Mouse (Mus musculus): ENCODE data around the gene Aldh3b3. TPM values are rescaled to one million over a fixed set of nuclear protein-coding genes. Genes with fewer than 3 reads are reported as not detected.

The Aldh3b3 gene
- polyA plus RNA-seq, 1 experiment from 2014 or later, result not detected

DNA sequence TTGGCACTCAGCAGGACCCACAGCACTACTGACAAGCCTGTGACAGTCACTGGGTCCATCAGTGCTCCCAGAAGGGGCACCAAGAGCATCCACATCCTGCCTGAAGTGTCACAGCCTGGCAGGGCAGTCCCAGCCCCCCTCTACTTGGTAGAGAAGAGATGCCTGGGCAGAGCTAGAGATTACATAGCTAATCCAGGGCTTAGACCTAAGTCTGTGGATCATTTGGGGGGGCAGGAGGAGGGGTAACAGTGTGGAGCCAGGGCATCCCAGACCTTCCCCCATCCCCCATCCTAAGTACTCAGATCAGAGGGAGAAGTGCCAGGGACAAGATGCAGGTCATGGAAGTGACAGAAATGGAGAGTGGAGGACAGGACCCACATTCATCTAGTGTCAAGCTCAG is 56.4 kb downstream of the Aldh3b3 start:
- ATAC-seq (ENCODE audit: low FRiP score) (no peak), DNase-seq (ENCODE audit: low spot score) (no peak)
- Histone ChIP-seq H3K9me3 (ENCODE audit: control insufficient read depth, low read length) (no peaks in the 10 kb centered on the region), H3K27me3 (ENCODE audit: control insufficient read depth, insufficient read depth, low read length) (no peaks in the 10 kb centered on the region), H3K9ac (no peak overlapping the region), H3K27ac (no peak overlapping the region), H3K36me3 (replicated peaks; ENCODE audit: control insufficient read depth, insufficient read depth) (peaks cover 8% of the 10 kb centered on the region; the same call in 1 of the 2 replicates), H3K4me3 (replicated peaks; ENCODE audit: low read length) (no peak overlapping the region), H3K4me2 (replicated peaks) (no peak overlapping the region), H3K4me1 (replicated peaks; ENCODE audit: control insufficient read depth, insufficient read depth, low read length) (peaks cover 5% of the 10 kb centered on the region; the same call in 1 of the 2 replicates)

DNA sequence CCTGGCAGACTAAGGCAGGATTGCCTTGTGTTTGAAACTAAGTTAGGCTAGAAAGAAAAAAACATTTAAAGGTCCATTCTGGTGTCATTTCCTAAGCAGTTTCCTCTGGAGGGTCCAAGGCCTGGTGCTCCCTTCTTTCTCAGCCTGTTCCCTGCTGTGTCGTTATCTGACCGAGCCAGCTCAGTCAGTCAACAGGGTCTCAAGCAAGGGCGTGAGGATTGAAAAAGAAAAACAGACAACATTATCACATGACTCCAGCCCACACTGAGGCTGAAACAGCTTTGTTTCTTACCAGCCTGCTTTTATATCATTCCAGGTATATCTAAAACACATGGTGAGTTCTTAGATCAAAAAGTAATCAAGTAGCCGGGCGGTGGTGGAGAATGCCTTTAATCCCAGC is 57.2 kb downstream of the Aldh3b3 start:
- Histone ChIP-seq H3K4me1 (replicated peaks; ENCODE audit: control insufficient read depth, insufficient read depth, low read length) (peaks cover 5% of the 10 kb centered on the region; the same call in 1 of the 2 replicates), H3K4me3 (replicated peaks; ENCODE audit: low read length) (no peak overlapping the region), H3K36me3 (replicated peaks; ENCODE audit: control insufficient read depth, insufficient read depth) (no peaks in the 10 kb centered on the region), H3K27me3 (ENCODE audit: control insufficient read depth, insufficient read depth, low read length) (no peaks in the 10 kb centered on the region), H3K4me2 (replicated peaks) (no peak overlapping the region), H3K27ac (no peak overlapping the region), H3K9me3 (ENCODE audit: control insufficient read depth, low read length) (no peaks in the 10 kb centered on the region), H3K9ac (no peak overlapping the region)
- no peak for ATAC-seq (ENCODE audit: low FRiP score)
- WGBS, result 68% methylated on average over 5 of the region's 5 CpGs
- no peak for DNase-seq (ENCODE audit: low spot score)

DNA sequence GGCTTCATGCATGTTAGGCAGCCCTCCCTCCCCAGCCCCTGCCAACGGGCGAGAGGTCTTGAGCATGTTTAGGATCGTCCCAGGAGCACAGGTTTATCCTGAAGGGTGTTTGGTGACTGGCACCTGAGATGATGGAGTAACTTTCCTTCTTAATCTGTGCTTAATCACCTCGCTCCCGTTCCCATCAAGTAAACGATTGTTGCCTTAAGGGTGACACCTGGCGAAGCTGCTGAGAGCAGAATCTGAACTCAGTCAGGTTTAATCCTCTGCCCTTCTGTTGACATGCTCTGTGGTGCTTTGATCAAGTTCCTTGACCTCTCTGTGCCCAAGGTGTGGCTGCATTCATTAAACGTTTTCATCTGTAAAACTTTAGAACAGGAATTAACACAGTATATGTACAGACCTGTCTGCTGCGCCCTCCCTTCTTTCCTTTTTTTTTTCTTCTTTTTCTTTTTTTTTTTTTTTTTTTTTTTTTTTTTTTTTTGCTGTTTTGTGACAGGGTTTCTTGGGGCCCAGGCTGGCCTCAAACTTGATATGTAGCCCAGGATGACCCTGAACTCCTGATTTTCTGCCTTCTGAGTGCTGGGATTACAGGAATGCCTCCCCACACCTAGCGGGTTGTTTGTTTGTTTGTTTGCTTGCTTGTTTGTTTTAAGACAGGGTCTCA is 59.6 kb downstream of the Aldh3b3 start:
- Histone ChIP-seq H3K36me3 (replicated peaks; ENCODE audit: control insufficient read depth, insufficient read depth) (no peaks in the 10 kb centered on the region), H3K27ac (no peak overlapping the region), H3K4me2 (replicated peaks) (no peak overlapping the region), H3K4me3 (replicated peaks; ENCODE audit: low read length) (no peak overlapping the region), H3K27me3 (ENCODE audit: control insufficient read depth, insufficient read depth, low read length) (no peaks in the 10 kb centered on the region), H3K9me3 (ENCODE audit: control insufficient read depth, low read length) (no peaks in the 10 kb centered on the region), H3K9ac (no peak overlapping the region), H3K4me1 (replicated peaks; ENCODE audit: control insufficient read depth, insufficient read depth, low read length) (no peaks in the 10 kb centered on the region)
- DNase-seq (ENCODE audit: low spot score) (no peak), ATAC-seq (ENCODE audit: low FRiP score) (no peak)
- 70% methylated on average over 10 of the region's 10 CpGs for WGBS

DNA sequence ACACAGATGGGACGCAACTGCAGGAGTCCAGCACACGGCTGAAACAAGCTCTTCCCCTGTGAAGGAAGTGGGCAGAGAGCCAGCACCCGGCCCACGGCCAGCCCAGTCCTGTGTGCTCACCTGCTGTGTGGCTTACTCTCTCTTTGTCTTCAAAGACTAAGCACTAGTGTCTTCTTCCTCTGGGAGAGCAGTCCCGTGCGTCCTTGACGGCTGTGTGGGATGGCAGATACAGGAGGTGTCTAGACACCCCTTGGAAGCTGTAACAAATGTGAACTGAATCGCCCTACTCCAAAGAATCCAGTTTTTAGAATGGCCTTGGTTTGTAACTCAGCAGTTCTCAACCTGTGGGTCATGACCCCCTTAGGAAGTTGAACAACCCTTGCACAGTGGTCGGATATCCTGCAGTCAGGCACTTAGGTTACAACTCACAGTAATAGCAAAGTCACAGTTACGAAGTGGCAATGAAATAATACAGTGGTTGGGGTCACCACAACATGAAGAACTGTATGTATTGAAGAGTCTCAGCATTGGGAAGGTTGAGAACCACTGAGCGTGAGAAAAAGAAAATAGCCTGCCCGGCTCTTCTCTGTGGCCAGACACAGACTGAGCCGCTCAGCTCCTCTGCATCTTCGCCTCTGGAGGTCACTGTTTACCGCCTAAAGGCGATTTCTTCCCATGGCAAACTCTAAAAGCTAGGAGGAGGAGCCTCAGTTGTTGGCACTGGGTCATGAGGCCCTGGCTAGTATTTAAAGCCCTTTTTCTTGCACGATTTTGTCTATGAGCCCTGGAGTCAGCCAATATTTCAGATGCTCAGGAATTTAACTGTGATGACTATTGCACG is 60.5 kb downstream of the Aldh3b3 start:
- Histone ChIP-seq H3K27ac (no peak overlapping the region), H3K4me2 (replicated peaks) (no peak overlapping the region), H3K4me1 (replicated peaks; ENCODE audit: control insufficient read depth, insufficient read depth, low read length) (no peaks in the 10 kb centered on the region), H3K9ac (no peak overlapping the region), H3K36me3 (replicated peaks; ENCODE audit: control insufficient read depth, insufficient read depth) (no peaks in the 10 kb centered on the region), H3K9me3 (ENCODE audit: control insufficient read depth, low read length) (no peaks in the 10 kb centered on the region), H3K4me3 (replicated peaks; ENCODE audit: low read length) (no peak overlapping the region), H3K27me3 (ENCODE audit: control insufficient read depth, insufficient read depth, low read length) (no peaks in the 10 kb centered on the region)
- 29% methylated on average over 18 of the region's 18 CpGs for WGBS
- DNase-seq (ENCODE audit: low spot score), result peak; percentile 85
- ATAC-seq (ENCODE audit: low FRiP score), result peak; percentile 72; the same call in 1 of the 2 replicates

Other genes with a start within 250 kb of the Aldh3b3 start
- 56.9 and 57.9 TPM in 2 replicates for gene Kmt5b, start 191.2 kb upstream of the Aldh3b3 start, polyA plus RNA-seq (2014; fragmentation: Nextera tagmentation; extraction: Ambion mirVana)
- 54.7 and 60.8 TPM in 2 replicates for gene Chka, start 106.9 kb upstream of the Aldh3b3 start, polyA plus RNA-seq (2014; fragmentation: Nextera tagmentation; extraction: Ambion mirVana)
- 11.6 and 13.3 TPM in 2 replicates for gene Tcirg1, start 51.5 kb upstream of the Aldh3b3 start, polyA plus RNA-seq (2014; fragmentation: Nextera tagmentation; extraction: Ambion mirVana)
- 310 and 332 TPM in 2 replicates for gene Ndufs8, start 45.9 kb upstream of the Aldh3b3 start, polyA plus RNA-seq (2014; fragmentation: Nextera tagmentation; extraction: Ambion mirVana)
- 2.4 and 3.3 TPM in 2 replicates for gene Aldh3b1, start 28.8 kb upstream of the Aldh3b3 start, polyA plus RNA-seq (2014; fragmentation: Nextera tagmentation; extraction: Ambion mirVana)
- 9.7 and 10.4 TPM in 2 replicates for gene Unc93b1, start 23.5 kb upstream of the Aldh3b3 start, polyA plus RNA-seq (2014; fragmentation: Nextera tagmentation; extraction: Ambion mirVana)
- 0.13 and 0.32 TPM in 2 replicates for gene Aldh3b2, start 13.7 kb downstream of the Aldh3b3 start, polyA plus RNA-seq (2014; fragmentation: Nextera tagmentation; extraction: Ambion mirVana)
- gene Acy3, start 27.9 kb downstream of the Aldh3b3 start, polyA plus RNA-seq (2014; fragmentation: Nextera tagmentation; extraction: Ambion mirVana), result 2.1 and 3.6 TPM in 2 replicates
- 0.46 TPM in 2 replicates for gene Tbx10, start 34.1 kb downstream of the Aldh3b3 start, polyA plus RNA-seq (2014; fragmentation: Nextera tagmentation; extraction: Ambion mirVana)
- 23.5 TPM in 2 replicates for gene Nudt8, start 41.9 kb downstream of the Aldh3b3 start, polyA plus RNA-seq (2014; fragmentation: Nextera tagmentation; extraction: Ambion mirVana)
- 2.7 and 3.4 TPM in 2 replicates for gene Gm49405, start 42.0 kb downstream of the Aldh3b3 start, polyA plus RNA-seq (2014; fragmentation: Nextera tagmentation; extraction: Ambion mirVana)
- 4.1 and 5.0 TPM in 2 replicates for gene Doc2g, start 44.7 kb downstream of the Aldh3b3 start, polyA plus RNA-seq (2014; fragmentation: Nextera tagmentation; extraction: Ambion mirVana)
- gene Ndufv1, start 54.2 kb downstream of the Aldh3b3 start, polyA plus RNA-seq (2014; fragmentation: Nextera tagmentation; extraction: Ambion mirVana), result 242 and 259 TPM in 2 replicates
- gene Gstp1, start 79.3 kb downstream of the Aldh3b3 start, polyA plus RNA-seq (2014; fragmentation: Nextera tagmentation; extraction: Ambion mirVana), result 477 and 497 TPM in 2 replicates
- gene Gstp2, start 87.4 kb downstream of the Aldh3b3 start, polyA plus RNA-seq (2014; fragmentation: Nextera tagmentation; extraction: Ambion mirVana), result 1.7 TPM in 1 of 2 replicates, not detected in the other
- gene Gstp3, start 100.9 kb downstream of the Aldh3b3 start, polyA plus RNA-seq (2014; fragmentation: Nextera tagmentation; extraction: Ambion mirVana), result not detected in 2 replicates
- gene Cabp2, start 122.9 kb downstream of the Aldh3b3 start, polyA plus RNA-seq (2014; fragmentation: Nextera tagmentation; extraction: Ambion mirVana), result not detected in 2 replicates
- gene Cdk2ap2, start 138.5 kb downstream of the Aldh3b3 start, polyA plus RNA-seq (2014; fragmentation: Nextera tagmentation; extraction: Ambion mirVana), result 79.2 and 82.1 TPM in 2 replicates
- gene Pitpnm1, start 141.4 kb downstream of the Aldh3b3 start, polyA plus RNA-seq (2014; fragmentation: Nextera tagmentation; extraction: Ambion mirVana), result 70.0 and 74.7 TPM in 2 replicates
- 93.8 and 99.7 TPM in 2 replicates for gene Aip, start 167.2 kb downstream of the Aldh3b3 start, polyA plus RNA-seq (2014; fragmentation: Nextera tagmentation; extraction: Ambion mirVana)
- not detected in 2 replicates for gene Gpr152, start 181.1 kb downstream of the Aldh3b3 start, polyA plus RNA-seq (2014; fragmentation: Nextera tagmentation; extraction: Ambion mirVana)
- 0.11 and 0.26 TPM in 2 replicates for gene Cabp4, start 185.4 kb downstream of the Aldh3b3 start, polyA plus RNA-seq (2014; fragmentation: Nextera tagmentation; extraction: Ambion mirVana)
- 102 TPM in 2 replicates for gene Coro1b, start 190.0 kb downstream of the Aldh3b3 start, polyA plus RNA-seq (2014; fragmentation: Nextera tagmentation; extraction: Ambion mirVana)
- gene Ptprcap, start 195.0 kb downstream of the Aldh3b3 start, polyA plus RNA-seq (2014; fragmentation: Nextera tagmentation; extraction: Ambion mirVana), result 0.44 and 0.68 TPM in 2 replicates
- gene Rps6kb2, start 204.7 kb downstream of the Aldh3b3 start, polyA plus RNA-seq (2014; fragmentation: Nextera tagmentation; extraction: Ambion mirVana), result 35.8 and 39.7 TPM in 2 replicates
- 5.3 and 6.0 TPM in 2 replicates for gene Carns1, start 216.8 kb downstream of the Aldh3b3 start, polyA plus RNA-seq (2014; fragmentation: Nextera tagmentation; extraction: Ambion mirVana)
- gene Tbc1d10c, start 232.6 kb downstream of the Aldh3b3 start, polyA plus RNA-seq (2014; fragmentation: Nextera tagmentation; extraction: Ambion mirVana), result 0.43 and 0.68 TPM in 2 replicates
- 581 and 604 TPM in 2 replicates for gene Ppp1ca, start 233.4 kb downstream of the Aldh3b3 start, polyA plus RNA-seq (2014; fragmentation: Nextera tagmentation; extraction: Ambion mirVana)
- gene Rad9a, start 243.0 kb downstream of the Aldh3b3 start, polyA plus RNA-seq (2014; fragmentation: Nextera tagmentation; extraction: Ambion mirVana), result 19.4 and 22.5 TPM in 2 replicates